Mouse (Mus musculus) cerebellum, postnatal 36 days (tissue): Measurements from ENCODE around the gene Camk2d.
A peak's percentile ranks its signal among the peaks of the same experiment; 100 is the strongest.

Experiments used
- DNase-seq, 2 experiments: peaks; one replicate each; pipeline ENCODE4 v3.0.0; 2021 to 2022; ENCODE audit warnings: mixed read lengths in 2 of 2

Camk2d gene

DNA sequence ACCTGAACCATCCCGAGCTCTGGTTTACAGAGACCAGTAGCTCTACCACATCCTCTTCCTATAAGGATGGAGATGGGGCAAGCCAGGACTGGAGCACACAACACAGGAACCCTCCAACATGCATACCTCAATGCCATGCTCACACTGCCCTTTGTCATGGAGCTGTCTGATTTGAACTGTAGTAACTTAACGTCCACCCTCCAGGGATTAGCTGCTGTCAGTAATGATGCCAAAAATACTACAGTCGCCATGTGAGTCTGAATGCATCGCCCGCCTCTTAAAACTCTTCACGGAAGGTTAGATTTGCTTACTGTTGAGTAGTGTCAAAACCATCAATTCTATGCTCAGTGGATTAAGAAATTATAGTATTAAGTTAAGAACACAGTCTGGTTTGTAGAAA is 156.9 kb downstream of the Camk2d start:
- no peak for DNase-seq

DNA sequence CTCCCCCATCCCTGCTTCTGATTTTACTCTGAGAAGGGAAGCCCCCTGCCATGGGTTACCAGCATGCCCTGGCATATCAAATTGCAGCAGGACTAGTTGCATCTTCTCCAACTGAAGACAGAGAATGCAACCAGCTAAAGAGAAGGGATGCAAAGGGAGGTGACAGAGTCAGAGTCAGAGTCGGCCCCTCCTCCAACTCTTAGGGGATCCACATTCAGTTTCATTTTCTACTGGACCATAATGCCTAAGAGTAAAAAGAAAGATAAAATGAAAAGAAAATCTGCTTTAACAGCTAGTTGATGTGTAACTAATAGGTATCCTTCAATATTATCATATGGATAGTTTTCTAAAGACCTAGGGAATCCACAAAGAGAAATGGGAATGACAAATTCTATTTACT is 162.3 kb downstream of the Camk2d start:
- no peak for DNase-seq

DNA sequence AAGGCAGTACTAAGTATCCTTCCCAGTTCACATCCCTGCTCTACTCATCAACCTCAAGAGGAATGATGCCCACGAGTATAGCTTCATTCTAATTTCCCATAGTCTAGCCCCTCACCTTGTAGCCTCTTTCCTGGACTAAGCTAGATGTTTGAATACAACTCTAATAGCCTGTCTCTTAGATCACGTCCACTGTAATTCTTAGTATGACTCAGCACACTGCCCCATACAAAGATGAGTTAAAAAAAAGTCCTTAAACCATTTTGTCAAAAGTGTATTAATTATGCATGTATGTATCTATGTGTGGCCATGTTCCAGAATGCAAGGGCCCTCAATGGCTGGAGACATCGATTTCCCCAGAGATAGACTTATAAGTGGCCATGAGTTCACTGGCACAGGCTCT is 164.5 kb downstream of the Camk2d start:
- no peak for DNase-seq

DNA sequence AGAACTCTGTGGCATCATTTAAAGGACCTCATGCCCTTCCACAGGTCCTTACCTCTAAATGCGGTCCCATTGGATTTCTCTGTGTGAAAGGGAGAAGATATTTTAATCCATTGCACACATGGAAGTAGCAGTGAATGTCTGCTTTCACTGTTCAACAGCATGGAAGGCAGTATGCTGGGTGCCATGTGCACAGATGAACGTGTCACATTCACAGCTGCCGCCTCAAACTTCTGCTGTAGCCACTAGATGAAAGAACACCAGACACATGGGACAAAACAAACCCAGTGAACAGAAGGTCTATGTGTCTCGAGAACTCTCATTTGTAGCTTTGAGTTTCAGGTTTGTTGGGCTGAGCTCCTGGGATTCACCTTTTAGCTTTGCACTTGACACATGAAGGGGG is 168.6 kb downstream of the Camk2d start:
- DNase-seq, result no peak

DNA sequence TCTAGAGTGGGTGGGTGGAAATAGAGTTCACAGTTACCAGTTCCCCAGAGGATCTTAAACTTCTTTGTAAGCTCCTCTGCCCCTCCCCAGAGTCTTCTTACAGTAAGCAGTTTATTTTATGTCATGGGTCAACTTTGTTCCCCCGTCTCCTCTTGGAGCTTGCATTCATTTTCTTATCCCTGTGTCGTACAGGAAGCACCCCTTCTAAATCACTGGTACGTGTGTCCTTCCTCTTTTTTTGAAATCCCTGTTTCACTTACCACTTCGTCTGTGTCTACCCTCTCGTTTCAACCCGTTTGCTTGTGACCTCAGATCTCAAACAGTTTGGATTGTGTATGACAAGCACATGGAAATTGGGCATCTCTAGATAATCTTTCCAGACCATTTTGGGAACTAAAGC is 174.0 kb downstream of the Camk2d start:
- no peak for DNase-seq

DNA sequence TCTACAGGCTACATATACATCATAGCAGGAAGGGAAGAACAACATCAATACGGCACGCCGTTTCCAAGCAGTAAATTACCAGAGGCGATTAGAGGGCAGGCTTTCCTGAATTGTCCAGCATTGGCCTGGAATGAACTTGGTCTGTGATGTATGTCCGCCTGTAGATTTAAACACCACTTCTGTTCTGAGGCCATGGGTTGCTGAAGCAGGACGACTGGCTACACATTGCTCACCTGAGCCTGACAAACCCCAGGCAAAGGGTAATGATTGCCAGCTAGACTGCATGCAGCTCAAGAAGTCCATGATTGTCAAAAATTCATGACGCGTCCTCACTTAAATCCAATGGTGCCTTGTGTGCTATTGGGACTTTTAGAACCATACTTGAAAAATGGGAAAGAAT is 174.9 kb downstream of the Camk2d start:
- no peak for DNase-seq

DNA sequence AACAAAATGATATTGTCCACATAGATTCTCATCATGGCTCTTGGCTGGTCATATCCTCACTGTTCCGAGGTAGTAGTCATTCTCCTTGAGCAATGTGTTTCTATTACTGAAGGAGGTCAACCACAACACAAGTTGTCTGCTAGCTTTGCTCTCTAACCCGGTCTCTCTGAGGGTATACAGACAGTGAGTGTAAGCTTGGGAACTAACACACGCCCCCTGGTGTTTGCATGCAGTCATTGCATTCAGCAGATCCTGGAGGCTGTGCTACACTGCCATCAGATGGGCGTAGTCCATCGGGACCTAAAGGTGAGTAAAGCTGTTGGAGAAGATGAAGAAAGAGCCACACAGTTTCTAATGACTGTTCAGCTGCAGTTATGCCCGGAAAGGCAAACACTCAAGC is 175.4 kb downstream of the Camk2d start:
- DNase-seq, result peak; percentile 84 to 85

DNA sequence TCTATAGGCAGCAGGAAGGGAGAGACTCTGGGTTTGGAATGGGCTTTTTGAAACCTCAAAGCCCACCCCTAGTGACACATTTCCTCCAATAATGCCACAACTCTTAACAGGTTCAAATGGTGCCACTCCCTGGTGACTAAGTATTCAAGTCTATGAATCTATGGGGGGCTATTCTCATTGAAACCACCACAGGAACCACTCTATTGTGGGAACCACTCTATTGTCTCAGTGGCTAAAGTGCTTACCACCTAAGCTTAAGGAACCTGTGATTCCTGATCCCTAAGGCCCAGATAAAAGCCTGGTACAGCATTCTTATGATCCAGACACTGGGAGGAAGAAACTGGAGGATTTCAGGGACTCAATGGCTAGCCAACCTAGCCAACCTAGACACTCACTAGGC is 179.9 kb downstream of the Camk2d start:
- no peak for DNase-seq

DNA sequence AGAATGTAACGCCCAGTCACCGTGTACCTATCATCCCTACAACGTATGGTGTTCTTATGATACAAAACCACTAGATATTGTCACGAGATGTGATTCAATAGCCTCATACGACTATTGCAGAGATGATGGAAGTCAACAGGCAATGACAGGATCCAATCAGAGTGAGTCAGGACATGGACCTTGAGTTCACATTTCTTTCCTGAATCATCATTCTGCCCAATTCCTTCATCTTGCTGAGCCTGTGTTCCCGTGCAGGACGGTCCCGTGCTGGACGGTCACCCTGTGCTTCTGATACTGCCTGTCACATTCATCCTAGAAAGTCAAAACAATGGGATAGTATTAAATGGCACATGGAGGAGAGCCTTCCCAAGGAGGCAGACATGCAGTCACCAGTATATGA is 181.0 kb downstream of the Camk2d start:
- no peak for DNase-seq

DNA sequence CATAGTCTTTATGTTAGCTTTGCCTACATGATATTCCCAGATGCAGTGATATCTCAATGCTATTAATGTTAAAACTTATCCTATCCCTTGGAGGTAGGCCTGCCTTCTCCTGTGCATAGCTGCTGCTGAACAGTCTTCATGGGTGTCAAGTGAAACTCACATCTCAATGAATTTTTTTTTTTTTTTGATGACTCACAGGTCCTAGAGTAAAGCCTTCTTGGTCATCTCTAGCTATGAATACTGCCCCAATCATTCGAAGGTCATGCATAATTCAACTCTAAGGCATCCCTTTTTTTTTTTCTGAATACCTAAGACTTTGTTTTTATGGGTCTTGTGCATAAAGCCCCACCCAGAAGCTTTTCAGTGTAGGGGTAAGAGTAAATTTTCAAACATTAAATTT is 181.8 kb downstream of the Camk2d start:
- DNase-seq, result no peak

DNA sequence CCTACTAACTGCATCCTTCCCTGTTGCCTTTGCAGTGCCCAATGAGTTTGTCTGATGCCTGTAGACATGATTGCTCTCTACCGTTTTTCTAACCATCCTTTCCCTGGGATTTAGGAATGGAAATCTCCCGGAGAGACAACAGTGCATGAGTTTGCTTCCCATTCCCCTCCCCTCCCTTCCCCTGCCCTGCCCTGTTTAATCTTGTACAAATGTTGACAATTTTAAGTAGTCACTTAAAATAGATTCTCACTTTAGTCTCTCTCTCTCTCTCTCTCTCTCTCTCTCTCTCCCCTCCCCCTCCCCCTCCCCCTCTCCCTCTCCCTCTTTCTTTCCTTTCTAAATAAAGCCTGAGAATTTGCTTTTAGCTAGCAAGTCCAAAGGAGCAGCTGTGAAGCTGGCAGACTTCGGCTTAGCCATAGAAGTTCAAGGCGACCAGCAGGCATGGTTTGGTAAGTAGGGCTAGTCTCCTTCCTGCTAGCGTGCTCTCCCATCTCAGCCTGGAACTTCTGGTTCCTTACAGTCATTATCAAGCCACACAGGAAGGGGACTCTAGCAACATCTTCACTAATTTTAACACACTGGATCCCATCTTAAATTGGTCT is 184.0 kb downstream of the Camk2d start:
- DNase-seq, result no peak

DNA sequence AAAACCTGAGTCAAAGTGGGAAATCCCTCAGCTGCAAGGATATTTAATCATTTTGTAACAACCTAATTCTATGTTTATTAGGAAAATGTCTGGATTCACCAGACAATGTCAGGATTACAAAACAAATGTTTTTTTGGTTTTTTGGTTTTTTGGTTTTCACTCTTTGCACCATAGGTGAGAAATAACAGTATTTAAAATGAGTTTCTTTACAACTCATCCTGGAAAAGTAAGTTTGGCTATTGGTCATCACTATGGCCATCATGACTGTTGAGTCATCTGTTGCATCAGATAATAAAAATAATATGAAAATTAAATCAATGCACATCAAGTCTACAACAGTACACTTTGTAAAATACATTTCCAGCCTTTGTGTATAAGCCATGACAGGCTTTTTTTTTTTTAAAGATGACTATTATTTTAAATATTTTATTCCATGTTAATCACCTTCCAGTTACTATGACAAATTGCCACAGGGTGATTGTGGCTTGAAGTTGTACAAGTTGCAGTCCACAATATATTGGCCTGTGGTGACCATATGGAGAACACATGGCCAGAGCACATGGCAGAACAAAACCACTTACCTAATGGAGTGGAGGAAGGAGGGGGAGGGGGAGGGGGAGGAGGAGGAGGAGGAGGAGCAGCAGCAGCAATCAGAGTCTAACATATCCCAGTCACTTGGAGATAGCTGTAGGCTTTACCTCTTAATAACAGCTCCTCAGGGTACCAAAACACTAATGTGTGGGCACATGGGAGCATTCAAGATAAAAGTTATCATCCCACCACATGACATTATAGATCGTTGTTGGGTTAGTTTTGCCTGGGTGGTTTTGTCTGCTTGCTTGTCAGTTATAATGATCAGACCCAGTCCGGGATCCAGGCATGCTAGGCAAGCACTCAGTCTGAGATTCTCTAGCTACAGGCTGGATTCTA is 197.2 kb downstream of the Camk2d start:
- DNase-seq, result no peak

DNA sequence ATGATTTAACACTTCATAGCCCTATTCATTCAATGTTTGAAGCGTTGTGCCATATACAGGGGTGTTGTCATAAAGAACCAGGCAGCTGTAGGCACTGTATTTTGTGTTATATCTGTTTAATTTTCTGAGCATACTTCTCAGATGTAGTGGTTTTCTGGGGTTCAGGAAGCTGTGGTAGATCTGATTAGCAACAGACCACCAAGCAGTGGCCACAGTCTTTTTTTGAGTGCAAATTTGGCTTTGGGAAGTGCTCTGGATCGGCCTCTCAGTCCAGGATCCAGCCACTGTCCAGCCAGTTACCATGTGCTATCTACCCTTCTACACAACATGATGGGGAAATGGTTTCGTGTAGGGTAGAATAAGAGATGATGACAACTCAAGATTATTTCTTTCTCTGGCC is 199.8 kb downstream of the Camk2d start:
- DNase-seq, result no peak

DNA sequence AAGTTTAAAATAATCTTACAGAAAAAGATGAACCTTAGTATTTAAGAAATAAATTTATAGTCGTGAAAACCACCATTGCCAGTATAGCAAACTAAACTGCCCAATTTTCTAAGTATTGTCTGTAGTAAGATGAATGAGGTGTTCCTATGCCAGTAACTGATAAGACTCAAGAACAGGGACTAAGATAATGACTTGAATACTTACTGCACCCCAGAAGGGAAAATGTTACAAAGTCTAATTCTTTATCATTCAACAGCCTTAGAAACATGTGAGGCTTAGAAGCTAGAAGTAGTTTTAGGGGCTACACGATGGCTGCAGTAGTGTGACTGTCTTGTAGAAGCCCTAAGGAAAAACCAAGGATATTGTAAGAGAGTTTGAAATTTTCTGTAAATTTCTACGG is 200.9 kb downstream of the Camk2d start:
- no peak for DNase-seq

DNA sequence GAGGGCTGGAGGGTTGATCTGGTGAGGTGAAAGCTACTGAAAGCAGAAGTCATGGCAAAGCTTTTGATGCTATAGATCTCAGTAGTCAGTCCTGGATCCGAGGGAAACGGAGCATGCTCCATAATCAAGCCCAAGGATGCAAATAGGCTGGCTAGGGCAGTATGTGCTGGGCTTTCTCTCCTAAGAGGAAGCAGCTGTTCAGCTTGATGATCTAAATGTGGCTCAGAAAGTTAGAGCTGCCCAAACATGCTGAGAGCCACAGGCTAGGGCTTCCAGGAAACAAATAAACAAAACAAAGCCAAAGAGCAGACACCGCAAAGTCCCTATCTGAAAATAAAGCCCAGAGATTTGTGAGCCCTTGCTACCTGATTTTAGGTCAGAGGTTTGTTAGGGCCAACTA is 201.7 kb downstream of the Camk2d start:
- DNase-seq, result no peak

DNA sequence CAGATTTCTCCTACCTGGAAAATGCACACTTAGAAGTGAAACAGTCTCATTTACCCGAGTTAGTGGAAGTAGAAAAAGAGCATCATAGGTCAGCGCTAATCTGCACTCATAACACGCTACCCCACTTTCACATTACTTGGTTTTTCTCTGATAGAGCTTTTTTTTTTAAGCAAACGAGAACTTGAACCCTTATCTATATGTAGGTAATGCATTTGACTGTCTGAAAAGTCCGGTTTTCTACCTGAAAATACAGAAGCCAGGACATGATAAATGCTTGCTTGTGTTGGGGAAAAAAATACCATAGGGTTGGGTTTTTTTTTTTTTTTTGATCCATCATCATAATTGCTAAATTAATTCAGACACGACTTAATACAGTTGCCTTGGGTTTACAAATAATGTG is 206.9 kb downstream of the Camk2d start:
- DNase-seq, result no peak

DNA sequence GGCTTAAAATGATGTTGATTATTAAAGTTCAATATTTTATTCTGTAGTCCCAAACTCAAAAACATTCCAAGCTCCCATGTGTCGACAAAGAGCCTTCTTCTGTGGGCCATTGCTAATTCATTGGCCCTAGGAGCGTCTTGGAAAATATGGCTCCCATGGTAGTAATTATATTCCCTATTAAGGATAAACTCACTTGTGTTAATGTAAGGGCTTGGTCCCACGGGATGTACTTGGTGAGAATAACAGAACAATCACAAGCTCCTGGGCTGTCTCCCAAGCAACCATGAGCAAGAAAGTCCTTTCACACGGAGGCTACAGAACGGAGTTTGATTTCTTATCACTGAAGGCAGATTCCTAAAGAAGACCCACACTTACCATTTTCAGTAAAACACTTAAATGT is 208.9 kb downstream of the Camk2d start:
- DNase-seq, result no peak

DNA sequence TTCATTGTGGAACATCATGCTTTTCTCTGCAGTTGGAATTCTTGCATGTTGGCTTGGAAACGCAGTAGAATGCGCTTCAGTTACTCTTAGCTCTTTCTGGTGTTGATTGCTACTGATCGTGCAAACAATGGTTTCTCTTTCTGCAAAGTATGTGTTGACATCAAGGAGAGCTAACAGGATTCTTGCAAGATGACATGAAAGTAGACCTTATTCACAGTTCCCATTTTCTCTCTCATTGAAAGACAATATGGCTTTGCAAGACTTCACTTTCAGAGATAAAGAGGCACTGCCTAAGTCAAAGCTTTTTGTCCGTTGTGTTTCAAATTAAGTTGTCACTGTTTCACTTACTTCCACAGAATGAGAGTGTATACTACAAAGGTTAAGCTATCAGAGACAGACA is 210.0 kb downstream of the Camk2d start:
- no peak for DNase-seq

DNA sequence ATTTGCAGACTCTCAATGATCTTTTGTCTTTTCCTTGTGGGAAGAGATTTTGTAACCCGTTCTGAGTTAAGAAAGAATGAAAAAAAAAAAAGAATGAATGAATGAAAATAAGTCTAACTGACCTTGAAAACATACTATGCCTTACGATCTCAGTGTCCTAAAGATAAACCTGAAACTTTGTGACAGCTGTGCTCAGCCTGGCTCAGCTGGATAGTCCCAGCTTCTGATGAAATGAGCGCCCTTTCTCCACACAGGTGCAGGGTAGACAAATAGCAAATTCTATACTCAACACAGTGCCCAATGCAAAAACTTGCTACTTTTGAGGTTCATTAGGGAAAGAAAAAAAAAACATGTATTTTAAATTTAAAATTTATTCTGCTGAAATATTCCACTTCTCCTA is 213.8 kb downstream of the Camk2d start:
- DNase-seq, result no peak

DNA sequence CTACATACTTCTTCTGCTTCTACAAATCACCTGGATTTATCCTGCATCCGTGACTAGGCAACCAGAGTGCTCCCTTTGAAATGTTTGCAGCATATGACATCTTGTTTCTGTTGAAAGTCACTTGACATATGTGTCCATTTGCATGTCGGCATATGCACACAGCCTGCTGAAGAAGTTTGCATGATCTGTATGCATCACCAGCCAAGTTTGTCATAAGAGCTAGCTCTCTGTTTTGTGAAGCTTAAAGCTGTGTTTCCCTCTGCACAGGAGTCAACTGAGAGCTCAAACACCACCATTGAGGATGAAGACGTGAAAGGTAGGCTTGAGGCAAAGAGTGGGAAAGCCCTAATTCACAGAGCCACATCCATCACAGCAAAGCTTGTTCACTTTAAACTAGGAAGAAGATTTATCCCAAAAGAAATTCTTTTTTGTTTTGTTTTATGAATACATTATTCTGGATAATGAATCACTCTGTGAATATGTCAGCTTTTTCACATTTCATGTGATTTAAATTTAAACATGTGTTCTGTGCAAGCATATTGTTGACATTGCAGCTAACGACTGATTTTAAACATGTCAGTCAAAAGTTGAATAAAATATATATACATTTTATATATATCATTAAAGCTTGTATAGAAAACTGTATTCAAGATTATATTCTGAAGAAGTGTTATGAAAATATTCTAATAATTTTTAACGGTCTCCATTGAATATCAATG is 214.4 kb downstream of the Camk2d start:
- no peak for DNase-seq

DNA sequence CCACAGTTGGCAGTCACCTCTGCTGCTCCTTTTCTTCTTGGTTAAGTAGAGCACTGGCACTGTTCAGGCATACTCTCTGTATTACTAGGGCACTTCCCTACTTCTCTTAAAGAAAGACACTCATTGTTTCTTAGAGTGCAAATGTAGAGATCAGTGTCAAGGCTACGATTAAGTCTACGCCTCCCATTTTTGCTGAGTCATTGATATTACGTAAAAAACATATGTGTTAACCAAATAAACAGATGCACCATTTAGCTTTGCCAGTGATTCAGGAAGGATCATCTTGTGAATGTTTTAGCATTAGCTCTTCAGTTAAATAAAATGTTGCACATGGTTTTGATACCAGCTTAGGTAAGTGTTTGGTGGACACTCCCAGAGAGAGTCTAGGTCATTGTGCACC is 215.5 kb downstream of the Camk2d start:
- DNase-seq, result no peak

DNA sequence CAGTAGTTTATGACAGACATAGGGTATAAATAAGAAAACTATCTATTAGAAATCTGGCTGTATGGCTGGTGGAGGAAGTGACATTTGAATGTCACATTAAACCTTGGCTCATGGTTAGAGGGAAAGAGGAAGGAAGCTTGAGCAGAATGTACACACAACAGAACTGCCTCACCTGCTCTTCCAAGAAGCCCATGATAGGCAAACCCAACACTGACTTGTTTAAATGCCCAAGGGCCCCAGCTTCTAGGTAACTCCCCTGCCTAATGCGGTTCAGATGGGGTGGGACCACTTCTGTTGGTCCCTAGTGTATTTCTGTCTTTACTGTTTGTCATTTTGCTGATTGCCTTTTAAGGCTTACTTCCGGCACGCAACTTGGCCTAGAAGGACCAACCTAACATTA is 226.3 kb downstream of the Camk2d start:
- no peak for DNase-seq

DNA sequence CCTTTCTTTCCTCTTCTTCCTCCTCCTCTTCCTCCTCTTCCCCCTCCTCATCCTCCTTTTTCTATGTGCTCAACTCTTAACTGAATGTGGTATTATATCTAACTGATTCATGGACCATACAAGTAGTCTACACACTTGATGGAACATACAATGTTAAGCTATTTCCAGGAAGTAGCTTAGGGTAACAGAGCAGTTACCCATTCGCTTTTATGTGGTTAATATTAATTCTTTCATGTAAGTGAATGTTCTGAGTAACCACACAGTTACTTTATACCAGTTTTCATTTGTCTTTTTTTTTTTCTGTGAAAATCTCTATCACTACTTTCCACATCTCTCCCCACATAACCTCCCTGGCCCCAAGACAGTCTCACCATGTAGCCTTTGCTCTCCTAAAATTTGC is 228.8 kb downstream of the Camk2d start:
- DNase-seq, result no peak

DNA sequence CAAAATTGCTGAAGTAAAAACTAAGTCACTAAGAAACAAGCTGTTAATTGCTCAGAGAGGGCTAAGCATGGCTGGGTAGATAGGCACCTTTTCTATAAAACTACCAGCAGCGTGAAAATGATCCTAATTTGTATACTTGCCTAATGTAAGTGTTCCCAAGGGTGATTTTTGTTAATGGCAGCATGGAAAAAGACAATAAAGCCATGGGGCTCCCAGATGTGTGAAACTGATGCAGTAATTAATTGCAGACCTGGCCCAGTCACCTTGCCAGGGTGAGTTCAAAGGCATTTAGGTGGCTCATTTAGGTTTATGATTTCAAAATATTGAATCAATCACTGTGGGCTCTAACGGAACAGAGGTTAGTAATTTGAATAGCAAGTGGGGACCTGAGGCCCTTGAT is 230.1 kb downstream of the Camk2d start:
- DNase-seq, result no peak
